Mouse (Mus musculus) c-Kit-positive CD71-negative TER-119-negative erythroid progenitor cells, embryonic 14.5 days (primary cell): ENCODE measurements at regions not wholly inside any gene's neighbourhood (a gene's known extent, or its start where the extent isn't known, plus 50 kb on each side); places are given as distances from the start of the nearest gene placed in this dataset.
"Not testable (repeated sequence)": the region's sequence is repeated elsewhere in the genome, so short reads cannot be mapped to it uniquely, and the experiment has no call there.

Source experiments
- DNase-seq: peaks from one replicate; pipeline ENCODE4 v3.0.0-alpha.2; 2013; ENCODE audit warnings: low read depth

GRCm38 (mm10) chr17:83044515-83044914, 170.6 kb upstream of the Pkdcc start:
- DNase-seq, result no peak

GRCm38 (mm10) chr17:83049972-83050535, 165.0 kb upstream of the Pkdcc start:
- DNase-seq, result no peak

- DNase-seq, result no peak
Observed at GRCm38 (mm10) chr17:83050591-83051197, 164.4 kb upstream of the Pkdcc start.

- no peak for DNase-seq
Observed at GRCm38 (mm10) chr17:83052613-83053140, 162.4 kb upstream of the Pkdcc start.

GRCm38 (mm10) chr17:83057832-83058231, 157.3 kb upstream of the Pkdcc start:
- DNase-seq, result no peak

- no peak for DNase-seq
Observed at GRCm38 (mm10) chr17:83061843-83062242, 153.2 kb upstream of the Pkdcc start.

GRCm38 (mm10) chr17:83063848-83064247, 151.2 kb upstream of the Pkdcc start:
- no peak for DNase-seq

- not testable (repeated sequence) for DNase-seq
Observed at GRCm38 (mm10) chr17:83064376-83064775, 150.7 kb upstream of the Pkdcc start.

- no peak for DNase-seq
Observed at GRCm38 (mm10) chr17:83069246-83069645, 145.8 kb upstream of the Pkdcc start.

GRCm38 (mm10) chr17:83071746-83072145, 143.3 kb upstream of the Pkdcc start:
- DNase-seq, result no peak

- no peak for DNase-seq
Observed at GRCm38 (mm10) chr17:83072175-83072574, 142.9 kb upstream of the Pkdcc start.

- no peak for DNase-seq
Observed at GRCm38 (mm10) chr17:83074893-83075292, 140.2 kb upstream of the Pkdcc start.

GRCm38 (mm10) chr17:83077737-83078600, 137.1 kb upstream of the Pkdcc start:
- no peak for DNase-seq

- DNase-seq, result no peak
Observed at GRCm38 (mm10) chr17:83078601-83079360, 136.3 kb upstream of the Pkdcc start.

GRCm38 (mm10) chr17:83079361-83079685, 135.8 kb upstream of the Pkdcc start:
- DNase-seq, result no peak

GRCm38 (mm10) chr17:83081729-83082128, 133.4 kb upstream of the Pkdcc start:
- peak; percentile 14 for DNase-seq

- no peak for DNase-seq
Observed at GRCm38 (mm10) chr17:83083521-83083920, 131.6 kb upstream of the Pkdcc start.

- DNase-seq, result no peak
Observed at GRCm38 (mm10) chr17:83085792-83086475, 129.2 kb upstream of the Pkdcc start.

- no peak for DNase-seq
Observed at GRCm38 (mm10) chr17:83086703-83087102, 128.4 kb upstream of the Pkdcc start.

GRCm38 (mm10) chr17:83088471-83088870, 126.6 kb upstream of the Pkdcc start:
- no peak for DNase-seq

- no peak for DNase-seq
Observed at GRCm38 (mm10) chr17:83089856-83090692, 125.0 kb upstream of the Pkdcc start.
